In genomic region chr6:72667021-72667420, GRCm38 (mm10) we compare ENCODE assay signal across 8 mouse cellular contexts. TPM values are rescaled to one million over a fixed set of nuclear protein-coding genes. Genes with fewer than 3 reads are reported as not detected.
A peak's percentile ranks its signal among the peaks of the same experiment; 100 is the strongest.
DNase-seq lines count a peak whose midpoint lies in the region; ATAC-seq and TF ChIP-seq lines count a peak whose summit lies in the region.

No protein-coding gene starts in this region.

- H3K4me2 ChIP-seq in midbrain, embryonic 14.5 days (ENCODE audit: low read length), result no peak overlapping the region
- H3K4me2 ChIP-seq in midbrain, embryonic 16.5 days (ENCODE audit: low read length), result no peak overlapping the region
- no peak overlapping the region for H3K4me2 ChIP-seq in liver, embryonic 14.5 days (ENCODE audit: low read depth)

- H3K4me1 ChIP-seq in midbrain, embryonic 14.5 days (ENCODE audit: control insufficient read depth, insufficient read depth, low read length), result no peaks in the 10 kb centered on the region
- no peaks in the 10 kb centered on the region; the same call in 1 of the 2 replicates for H3K4me1 ChIP-seq in midbrain, embryonic 16.5 days (ENCODE audit: control insufficient read depth, insufficient read depth, low read length)
- H3K4me1 ChIP-seq in liver, embryonic 14.5 days (replicated peaks; ENCODE audit: control insufficient read depth in 2 of 2, insufficient read depth in 2 of 2, low read length in 1 of 2), result peaks cover 0 to 12% of the 10 kb centered on the region in 2 experiments; a peak in 2 of 4 replicates
- no peaks in the 10 kb centered on the region for H3K4me1 ChIP-seq in thymus, adult 2 months (replicated peaks; ENCODE audit: control insufficient read depth, insufficient read depth, low read length)

- peak; percentile 63 for TF ChIP-seq CTCF in liver, embryonic 14.5 days (IDR thresholded peaks at IDR 0.05; ENCODE audit: low read depth)
- no peak for TF ChIP-seq CTCF in thymus, adult 2 months (IDR thresholded peaks at IDR 0.05; ENCODE audit: borderline replicate concordance, control insufficient read depth, extremely low read depth, insufficient read depth, low read length, poor library complexity)

- H3K9me3 ChIP-seq in midbrain, embryonic 14.5 days (ENCODE audit: control insufficient read depth, low read length), result no peaks in the 10 kb centered on the region
- H3K9me3 ChIP-seq in midbrain, embryonic 16.5 days (replicated peaks; ENCODE audit: control insufficient read depth, low read length, poor library complexity, severe bottlenecking), result no peaks in the 10 kb centered on the region
- no peaks in the 10 kb centered on the region for H3K9me3 ChIP-seq in liver, embryonic 14.5 days (ENCODE audit: control insufficient read depth, low read length)

- H3K36me3 ChIP-seq in midbrain, embryonic 14.5 days (ENCODE audit: control insufficient read depth, insufficient read depth, low read length), result no peaks in the 10 kb centered on the region
- no peaks in the 10 kb centered on the region for H3K36me3 ChIP-seq in midbrain, embryonic 16.5 days (ENCODE audit: control insufficient read depth, insufficient read depth, low read length)
- no peaks in the 10 kb centered on the region for H3K36me3 ChIP-seq in liver, embryonic 14.5 days (replicated peaks; ENCODE audit: control insufficient read depth, insufficient read depth, low read depth)
- H3K36me3 ChIP-seq in thymus, adult 2 months (ENCODE audit: control insufficient read depth, insufficient read depth, low read length), result no peaks in the 10 kb centered on the region

- DNase-seq in cerebellum, adult 18-20 months, result peak; percentile 16 to 17
- no peak for DNase-seq in cerebellum, adult 11-12 months
- peak; percentile 62 for DNase-seq in midbrain, embryonic 14.5 days
- peak; percentile 8 for DNase-seq in c-Kit-negative CD71-positive TER-119-positive erythroid progenitor cells, embryonic 14.5 days (ENCODE audit: low read depth, low spot score)
- peak; percentile 81 for DNase-seq in gastrocnemius, postnatal 14 days
- DNase-seq in liver, embryonic 14.5 days (ENCODE audit: low read depth in 3 of 3, low spot score in 3 of 3), result no peak
- DNase-seq in thymus, adult 2 months, result peak; percentile 69

- 66% methylated on average over 4 of the region's 4 CpGs for WGBS in midbrain, embryonic 14.5 days
- 56% methylated on average over 4 of the region's 4 CpGs for WGBS in midbrain, embryonic 16.5 days
- WGBS in liver, embryonic 14.5 days (ENCODE audit: insufficient replicate concordance), result 48% methylated on average over 4 of the region's 4 CpGs
- WGBS in thymus, adult 2 months, result 69% methylated on average over 4 of the region's 4 CpGs

- no peak for ATAC-seq in midbrain, embryonic 14.5 days (ENCODE audit: low FRiP score, low TSS enrichment)
- ATAC-seq in midbrain, embryonic 16.5 days, result no peak
- no peak for ATAC-seq in liver, embryonic 14.5 days (ENCODE audit: insufficient read depth)

- TF ChIP-seq EP300 in liver, embryonic 14.5 days (IDR thresholded peaks at IDR 0.05; ENCODE audit: low read depth), result no peak

- intact Hi-C loops in gastrocnemius, postnatal 14 days (cut with DNase I; ENCODE audit: low total_unique reads), result no loop called here

- TF ChIP-seq POLR2A in thymus, adult 2 months (IDR thresholded peaks at IDR 0.05; ENCODE audit: control insufficient read depth, extremely low read depth, insufficient read depth, low read length, poor library complexity), result no peak

- H3K4me3 ChIP-seq in midbrain, embryonic 14.5 days (replicated peaks; ENCODE audit: low read depth, low read length), result no peak overlapping the region
- H3K4me3 ChIP-seq in midbrain, embryonic 16.5 days (ENCODE audit: low read depth, low read length), result no peak overlapping the region
- no peak overlapping the region for H3K4me3 ChIP-seq in liver, embryonic 14.5 days (ENCODE audit: insufficient read depth in 1 of 2, low read depth in 2 of 2, low read length in 2 of 2)
- no peak overlapping the region for H3K4me3 ChIP-seq in thymus, adult 2 months (ENCODE audit: control insufficient read depth, insufficient read depth, low read length)

- H3K27ac ChIP-seq in midbrain, embryonic 14.5 days (replicated peaks; ENCODE audit: low read depth, low read length), result no peak overlapping the region
- H3K27ac ChIP-seq in midbrain, embryonic 16.5 days (ENCODE audit: low read length), result no peak overlapping the region
- no peak overlapping the region for H3K27ac ChIP-seq in liver, embryonic 14.5 days
- no peak overlapping the region for H3K27ac ChIP-seq in thymus, adult 2 months (ENCODE audit: control insufficient read depth, insufficient read depth, low read length)

- no peaks in the 10 kb centered on the region for H3K27me3 ChIP-seq in midbrain, embryonic 14.5 days (ENCODE audit: control insufficient read depth, insufficient read depth, low read length)
- no peaks in the 10 kb centered on the region for H3K27me3 ChIP-seq in midbrain, embryonic 16.5 days (ENCODE audit: control insufficient read depth, insufficient read depth, low read depth, low read length)
- H3K27me3 ChIP-seq in liver, embryonic 14.5 days (ENCODE audit: control insufficient read depth, insufficient read depth, low read length), result no peaks in the 10 kb centered on the region
- no peaks in the 10 kb centered on the region for H3K27me3 ChIP-seq in thymus, adult 2 months (ENCODE audit: control insufficient read depth, insufficient read depth, low read length)

- no peak overlapping the region for H3K9ac ChIP-seq in midbrain, embryonic 14.5 days (replicated peaks; ENCODE audit: low read length)
- no peak overlapping the region for H3K9ac ChIP-seq in midbrain, embryonic 16.5 days (ENCODE audit: low read depth, low read length)
- H3K9ac ChIP-seq in liver, embryonic 14.5 days (replicated peaks), result no peak overlapping the region

RNA-seq across cellular contexts. Expression of gene Tgoln1, which starts 50.2 kb away (rescaled TPM):
- polyA plus RNA-seq in midbrain, embryonic 14.5 days (2014; fragmentation: Nextera tagmentation; extraction: Ambion mirVana), result 31.6 and 47.1 TPM in 2 replicates
- 40.7 and 45.0 TPM in 2 replicates for polyA plus RNA-seq in midbrain, embryonic 16.5 days (2015; fragmentation: Nextera tagmentation; extraction: Ambion mirVana)
- 10 to 100 TPM; 21.6 to 21.7 TPM for total RNA-seq in gastrocnemius, postnatal 14 days (2021)
- 6.8 and 7.8 TPM in 2 replicates for polyA plus RNA-seq in liver, embryonic 14.5 days (2012; rRNA removed)
- 13.4 and 14.9 TPM in 2 replicates for polyA plus RNA-seq in liver, embryonic 14.5 days (2014; fragmentation: Nextera tagmentation; extraction: Ambion mirVana)
- 33.2 and 37.9 TPM in 2 replicates for polyA plus RNA-seq in thymus, adult 2 months (2012; rRNA removed)

Comparison
In these comparisons a context has a peak if more than half of its experiments do, and no peak if none do; other contexts are left out.
1. DNase-seq: peak in cerebellum, adult 18-20 months (2 of 2), midbrain, embryonic 14.5 days (single experiment), c-Kit-negative CD71-positive TER-119-positive erythroid progenitor cells, embryonic 14.5 days (single experiment), gastrocnemius, postnatal 14 days (single experiment) and thymus, adult 2 months (single experiment); none in cerebellum, adult 11-12 months (single experiment) and liver, embryonic 14.5 days (0 of 3).